Mouse (Mus musculus) limb, embryonic 14.5 days (tissue): ENCODE results near the gene Rnf152. TPM values are rescaled to one million over a fixed set of nuclear protein-coding genes. Genes with fewer than 3 reads are reported as not detected.

ENCODE experiments used
- ATAC-seq: fragments of 200-750 bp; cut with Nextera tagmentation; 2 replicates; pipeline ENCODE4 v1.8.0; 2017; ENCODE audit warnings: low read depth, moderate number of reproducible peaks, moderate TSS enrichment; ENCODE audit not compliant: low FRiP score
- DNase-seq: peaks from one replicate; pipeline ENCODE4 v3.0.0-alpha.2; 2015; ENCODE audit warnings: low spot score
- H3K27ac ChIP-seq: fragments of 300-500 bp; sonication (generic); replicated peaks from 2 replicates; pipeline ENCODE4 v1.5.1; 2014; ENCODE audit warnings: low read depth, mild to moderate bottlenecking, low read length, moderate library complexity, mixed read lengths
- H3K27me3 ChIP-seq: fragments of 300-500 bp; sonication (generic); 2 replicates; pipeline ENCODE4 v1.6.1; 2014; ENCODE audit warnings: low read length, mixed read lengths; ENCODE audit not compliant: control insufficient read depth, insufficient read depth
- H3K36me3 ChIP-seq: fragments of 300-500 bp; sonication (generic); 2 replicates; pipeline ENCODE4 v1.6.1; 2014; ENCODE audit warnings: mild to moderate bottlenecking, low read length, moderate library complexity, mixed read lengths; ENCODE audit not compliant: control insufficient read depth, insufficient read depth
- H3K4me1 ChIP-seq: fragments of 300-500 bp; sonication (generic); 2 replicates; pipeline ENCODE4 v1.6.1; 2014; ENCODE audit warnings: antibody characterized with exemption, low read length, mixed read lengths; ENCODE audit not compliant: control insufficient read depth, insufficient read depth
- H3K4me2 ChIP-seq: fragments of 300-500 bp; sonication (generic); replicated peaks from 2 replicates; pipeline ENCODE4 v1.6.1; 2014; ENCODE audit warnings: low read depth, mild to moderate bottlenecking, low read length, moderate library complexity; ENCODE audit not compliant: severe bottlenecking
- H3K4me3 ChIP-seq: fragments of 300-500 bp; sonication (generic); replicated peaks from 2 replicates; pipeline ENCODE4 v1.5.1; 2014; ENCODE audit warnings: low read length
- H3K9ac ChIP-seq: fragments of 300-500 bp; sonication (generic); 2 replicates; pipeline ENCODE4 v1.6.1; 2014; ENCODE audit warnings: mild to moderate bottlenecking, low read depth, low read length, moderate library complexity; ENCODE audit not compliant: severe bottlenecking
- H3K9me3 ChIP-seq: fragments of 300-500 bp; sonication (generic); 2 replicates; pipeline ENCODE4 v1.6.1; 2016; ENCODE audit warnings: low read length; ENCODE audit not compliant: control insufficient read depth
- POLR2A ChIP-seq: fragments of 200-500 bp; IDR thresholded peaks from 2 replicates; pipeline ENCODE4 v1.8.0; 2012; ENCODE audit warnings: inconsistent platforms, mild to moderate bottlenecking, moderate library complexity, borderline replicate concordance; ENCODE audit not compliant: insufficient read depth, insufficient read length; ENCODE audit errors: extremely low read depth
- WGBS: fragments of 180-500 bp; shearing (Covaris S2); extraction: QIAGEN DNeasy Blood & Tissue Kit; methylation state at CpG from one replicate; pipeline ENCODE4 v1.1.7; 2014; 5-methylcytosine and 5-hydroxymethylcytosine counted together
- polyA plus RNA-seq, 2 experiments: library from polyadenylated mRNA; depleted of rRNA in 1 of 2; stranded (reverse) in 1 of 2; unstranded in 1 of 2; fragments of >200 nt; fragmentation: Nextera tagmentation in 1 of 2; extraction: Ambion mirVana in 1 of 2; gene quantifications; 2 replicates each; pipeline versions ENCODE4 v1.2.1 to v1.2.3; 2012 to 2014

The Rnf152 gene
- polyA plus RNA-seq, 2 experiments, result 1.5 to 1.6 TPM

DNA sequence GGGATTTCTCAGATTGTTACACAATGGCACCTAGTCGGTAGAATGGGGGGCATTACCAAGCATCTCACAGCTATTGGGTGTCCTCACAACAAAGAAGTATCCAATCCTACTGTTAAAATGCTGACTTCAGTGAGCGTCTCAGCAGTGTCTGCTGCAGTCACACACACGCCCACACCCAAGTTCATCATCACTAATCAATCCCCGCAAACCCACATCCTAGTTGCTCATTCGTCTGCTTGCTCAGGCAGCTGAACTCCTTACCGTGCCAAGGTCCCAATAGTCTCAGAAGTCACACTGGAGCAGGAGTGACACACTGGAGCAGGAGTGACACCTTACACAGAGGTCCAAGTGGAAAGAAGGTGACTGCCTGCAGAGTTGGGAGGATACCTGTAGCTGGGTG lies 14.2 kb downstream of the Rnf152 start:
- Histone ChIP-seq H3K36me3 (no peaks in the 10 kb centered on the region), H3K4me3 (no peak overlapping the region), H3K27ac (no peak overlapping the region), H3K9ac (no peak overlapping the region), H3K4me2 (no peak overlapping the region), H3K4me1 (no peaks in the 10 kb centered on the region), H3K27me3 (no peaks in the 10 kb centered on the region), H3K9me3 (no peaks in the 10 kb centered on the region)
- 83% methylated on average over 6 of the region's 6 CpGs for WGBS
- DNase-seq (no peak), ATAC-seq (no peak)
- no peak for TF ChIP-seq POLR2A

DNA sequence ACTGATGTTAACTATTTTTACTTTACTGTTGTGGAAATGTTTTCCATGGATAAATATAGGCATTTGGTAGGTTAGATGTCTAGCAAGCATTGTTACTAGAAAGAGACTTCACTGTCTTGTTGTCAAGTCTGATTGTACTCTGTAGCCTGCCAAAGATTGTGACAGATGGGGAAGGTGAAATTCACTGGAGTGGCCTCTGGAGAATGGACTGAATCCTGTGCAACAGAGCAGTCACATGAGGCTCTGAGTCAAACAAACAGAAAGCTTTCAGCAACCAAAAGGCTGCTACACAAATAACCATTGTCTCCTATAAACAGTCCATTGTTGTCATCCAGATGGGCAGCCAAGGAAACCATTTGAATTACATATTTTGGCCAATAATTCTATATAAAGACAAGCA lies 15.6 kb downstream of the Rnf152 start:
- H3K27me3 ChIP-seq, result no peaks in the 10 kb centered on the region
- TF ChIP-seq POLR2A, result no peak
- ATAC-seq, result no peak
- H3K9me3 ChIP-seq, result no peaks in the 10 kb centered on the region
- DNase-seq, result no peak
- H3K4me3 ChIP-seq, result no peak overlapping the region
- H3K9ac ChIP-seq, result no peak overlapping the region
- H3K4me2 ChIP-seq, result no peak overlapping the region
- no peaks in the 10 kb centered on the region for H3K36me3 ChIP-seq
- H3K4me1 ChIP-seq, result no peaks in the 10 kb centered on the region
- no peak overlapping the region for H3K27ac ChIP-seq

DNA sequence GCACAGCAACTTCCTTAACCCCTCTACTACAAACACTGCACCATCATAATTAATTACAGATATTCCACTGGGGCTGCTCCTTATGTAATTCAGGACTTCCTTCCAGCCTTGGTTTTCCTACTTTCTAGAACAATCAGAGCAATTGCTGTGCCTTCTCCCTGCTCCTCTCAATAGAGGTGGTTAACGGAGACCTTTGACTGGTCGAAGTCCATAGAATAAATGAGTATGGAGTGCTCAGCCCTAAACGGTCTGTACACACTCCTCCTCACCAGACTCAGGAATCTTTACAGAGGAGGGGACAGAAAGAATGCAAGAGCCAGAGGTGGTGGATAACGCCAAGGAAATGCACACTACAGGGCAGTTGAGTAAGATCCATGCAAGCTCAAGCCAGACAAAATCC lies 19.1 kb downstream of the Rnf152 start:
- no peak overlapping the region for H3K9ac ChIP-seq
- no peak for TF ChIP-seq POLR2A
- H3K36me3 ChIP-seq, result no peaks in the 10 kb centered on the region
- H3K9me3 ChIP-seq, result no peaks in the 10 kb centered on the region
- H3K4me2 ChIP-seq, result no peak overlapping the region
- no peak for DNase-seq
- no peaks in the 10 kb centered on the region for H3K4me1 ChIP-seq
- H3K27me3 ChIP-seq, result no peaks in the 10 kb centered on the region
- no peak overlapping the region for H3K27ac ChIP-seq
- H3K4me3 ChIP-seq, result no peak overlapping the region
- 82% methylated on average over 4 of the region's 4 CpGs for WGBS
- ATAC-seq, result no peak

DNA sequence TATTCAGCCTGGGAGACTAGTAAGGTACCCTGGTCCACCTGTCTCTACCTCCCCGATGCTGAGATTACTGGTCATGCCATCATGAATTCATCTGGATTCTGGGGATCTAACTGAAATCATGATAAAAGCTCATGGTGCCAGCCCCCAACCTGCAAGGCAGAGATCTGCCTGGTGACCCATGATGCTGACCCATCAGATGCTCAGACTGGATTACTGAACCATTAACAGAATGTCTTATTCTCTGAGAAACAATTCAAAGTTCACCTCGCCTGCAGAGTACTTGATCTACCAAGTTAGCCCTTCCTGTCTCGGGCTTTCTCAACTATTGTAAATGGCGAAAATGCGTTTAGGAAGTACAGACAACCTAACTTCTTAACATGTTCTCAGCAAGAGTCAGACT lies 20.4 kb downstream of the Rnf152 start:
- Histone ChIP-seq H3K27ac (no peak overlapping the region), H3K4me1 (no peaks in the 10 kb centered on the region), H3K4me2 (no peak overlapping the region), H3K27me3 (no peaks in the 10 kb centered on the region), H3K4me3 (no peak overlapping the region), H3K36me3 (no peaks in the 10 kb centered on the region), H3K9ac (no peak overlapping the region), H3K9me3 (no peaks in the 10 kb centered on the region)
- no peak for TF ChIP-seq POLR2A
- ATAC-seq, result no peak
- 92% methylated on average over 5 of the region's 5 CpGs for WGBS
- DNase-seq, result no peak

DNA sequence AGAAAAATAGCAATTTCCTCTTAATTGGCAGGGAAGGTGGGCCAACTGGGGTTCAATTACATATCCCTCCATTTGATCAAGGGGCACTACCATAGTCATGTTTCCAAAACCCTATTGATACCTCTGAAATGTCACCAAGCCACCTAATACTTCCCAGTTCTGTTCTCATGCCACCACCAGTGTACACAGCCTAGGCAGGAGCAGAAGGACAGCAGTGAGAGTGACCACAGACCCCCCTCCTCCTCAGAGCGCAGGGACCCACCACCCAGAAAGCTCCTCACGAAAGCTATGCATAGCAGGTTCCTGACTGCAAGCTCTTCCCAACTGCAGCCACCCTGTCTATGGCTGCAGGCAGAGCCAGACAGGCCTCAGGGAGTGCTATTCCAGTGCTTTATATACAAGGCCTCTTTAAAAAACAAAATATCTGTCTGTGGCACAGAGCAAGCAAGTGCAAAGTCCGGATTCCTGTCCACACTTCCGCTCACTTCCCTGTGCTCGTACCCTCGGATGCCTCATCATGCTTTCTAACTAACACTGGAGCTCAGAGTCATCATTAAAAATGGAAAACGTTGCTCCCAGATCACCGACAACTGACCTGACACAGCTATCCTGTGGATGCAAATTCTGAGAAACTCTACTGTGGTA lies 24.3 kb downstream of the Rnf152 start:
- no peaks in the 10 kb centered on the region for H3K27me3 ChIP-seq
- H3K9me3 ChIP-seq, result no peaks in the 10 kb centered on the region
- no peak overlapping the region for H3K4me3 ChIP-seq
- 84% methylated on average over 8 of the region's 8 CpGs for WGBS
- H3K27ac ChIP-seq, result no peak overlapping the region
- TF ChIP-seq POLR2A, result no peak
- H3K9ac ChIP-seq, result no peak overlapping the region
- no peak for ATAC-seq
- no peaks in the 10 kb centered on the region for H3K36me3 ChIP-seq
- DNase-seq, result no peak
- no peak overlapping the region for H3K4me2 ChIP-seq
- H3K4me1 ChIP-seq, result no peaks in the 10 kb centered on the region

DNA sequence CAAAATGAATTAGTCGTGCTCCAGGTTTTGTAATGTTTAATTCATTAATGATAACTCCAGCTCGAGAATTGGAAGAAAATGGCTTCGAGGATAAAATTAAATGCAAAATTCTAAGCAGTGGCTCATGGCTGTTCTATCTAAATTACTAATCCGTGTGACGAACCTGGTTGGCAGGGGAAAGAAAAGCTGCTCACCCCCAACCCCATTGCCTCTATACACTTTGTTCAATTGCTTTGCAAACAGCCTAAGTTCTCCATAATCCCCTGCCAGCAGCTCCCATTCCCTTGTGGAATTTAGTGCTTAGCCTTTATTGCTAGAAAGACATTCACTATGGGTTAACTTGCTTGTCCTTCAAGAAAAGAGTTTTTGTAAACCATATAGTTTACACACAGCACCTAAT lies 24.9 kb downstream of the Rnf152 start:
- no peak for TF ChIP-seq POLR2A

More for the DNA sequence above, 24.9 kb downstream of the Rnf152 start:
- H3K9me3 ChIP-seq, result no peaks in the 10 kb centered on the region
- no peak for DNase-seq
- WGBS, result 76% methylated on average over 5 of the region's 5 CpGs
- no peak overlapping the region for H3K4me3 ChIP-seq
- H3K36me3 ChIP-seq, result no peaks in the 10 kb centered on the region
- no peak for ATAC-seq
- no peak overlapping the region for H3K4me2 ChIP-seq
- no peak overlapping the region for H3K27ac ChIP-seq
- H3K9ac ChIP-seq, result no peak overlapping the region
- H3K4me1 ChIP-seq, result no peaks in the 10 kb centered on the region
- no peaks in the 10 kb centered on the region for H3K27me3 ChIP-seq
